In the genomic region with DNA sequence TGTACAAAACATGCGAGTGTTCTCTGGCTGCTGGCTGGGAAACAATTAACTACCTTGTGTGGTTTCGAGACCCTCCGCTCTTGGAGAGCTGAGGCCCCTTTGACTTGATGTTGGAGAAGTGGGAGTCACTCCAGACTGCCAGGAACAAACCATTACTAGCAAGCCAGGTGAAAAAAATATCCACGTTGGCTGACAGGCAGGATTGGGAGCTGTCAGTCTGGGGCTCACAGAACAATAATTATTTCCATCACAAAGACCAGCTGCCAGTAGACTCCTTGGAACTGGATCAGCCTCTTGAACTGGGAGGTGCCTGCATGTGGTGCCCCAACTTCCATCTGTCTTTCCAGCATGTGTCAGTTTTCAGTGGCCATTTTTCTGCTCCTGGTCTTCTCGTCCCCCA, we compare ENCODE assay signal across 25 mouse cellular contexts.
"Had no signal": no experiment of that assay in that cellular context is flagged by ENCODE, and none has a peak within 500 bp of the region (broad histone marks: within the 10 kb centered on the region; RNA-seq: fewer than 3 reads in every experiment).

No protein-coding gene starts in this region.

- H3K4me1 ChIP-seq: heart, embryonic 10.5 days; heart, embryonic 12.5 days; intestine, embryonic 15.5 days had no signal

- H3K9ac ChIP-seq: heart, embryonic 12.5 days; hindbrain, embryonic 12.5 days; hindbrain, embryonic 14.5 days; intestine, embryonic 15.5 days; limb, embryonic 12.5 days had no signal

- H3K9me3 ChIP-seq: heart, embryonic 10.5 days; hindbrain, embryonic 10.5 days; hindbrain, embryonic 12.5 days; intestine, embryonic 15.5 days; limb, embryonic 10.5 days; limb, embryonic 12.5 days had no signal

- ATAC-seq: hindbrain, embryonic 16.5 days; inflammation-experienced regulatory T-cells, adult 6 months; intestine, postnatal 0 days had no signal

- DNase-seq: gastrocnemius, adult 2 months; gastrocnemius, postnatal 14 days; heart, adult 2 months; heart, postnatal 10 days; heart, postnatal 4 days; kidney, adult 18-20 months; kidney, adult 8-10 months; kidney, postnatal 10 days; kidney, postnatal 25 days; kidney, postnatal 4 days; liver had no signal

- H3K27ac ChIP-seq: gastrocnemius, adult 2 months; heart, adult 2 months; heart, embryonic 10.5 days; hindbrain, embryonic 12.5 days; hindbrain, embryonic 14.5 days; intestine, embryonic 15.5 days; layer of hippocampus, adult 2 months; left cerebral cortex, adult 2 months; limb, embryonic 10.5 days; limb, embryonic 12.5 days had no signal

- H3K36me3 ChIP-seq: intestine, embryonic 15.5 days had no signal

- H3K4me3 ChIP-seq: gastrocnemius, adult 2 months; heart, adult 2 months; heart, embryonic 10.5 days; heart, embryonic 12.5 days; hindbrain, embryonic 10.5 days; hindbrain, embryonic 12.5 days; intestine, embryonic 15.5 days; layer of hippocampus, adult 2 months; left cerebral cortex, adult 2 months; limb, embryonic 10.5 days; limb, embryonic 12.5 days had no signal

- H3K4me2 ChIP-seq: heart, embryonic 12.5 days; hindbrain, embryonic 12.5 days; hindbrain, embryonic 14.5 days; intestine, embryonic 15.5 days; limb, embryonic 12.5 days; liver, embryonic 11.5 days had no signal

- H3K27me3 ChIP-seq: heart, embryonic 12.5 days; hindbrain, embryonic 12.5 days; intestine, embryonic 15.5 days; limb, embryonic 12.5 days had no signal
